Mouse (Mus musculus) thymus, postnatal 10 days (tissue): ENCODE results near the gene G3bp2.

Experiments
- DNase-seq, 2 experiments: peaks; one replicate each; pipeline ENCODE4 v3.0.0; 2021; ENCODE audit warnings: low spot score in 2 of 2

The G3bp2 gene

GRCm38 (mm10) chr5:92019960-92020359 is 63.6 kb downstream of the G3bp2 start:
- DNase-seq: no peak

- no peak for DNase-seq
These were observed 71.8 kb downstream of the G3bp2 start for GRCm38 (mm10) chr5:92011756-92012155.

- DNase-seq: no peak
These were observed 73.7 kb downstream of the G3bp2 start for GRCm38 (mm10) chr5:92009827-92010226.

GRCm38 (mm10) chr5:92003011-92003410 is 80.5 kb downstream of the G3bp2 start:
- DNase-seq: peak in 1 of 2 experiments; percentile 14
